In the genomic region with DNA sequence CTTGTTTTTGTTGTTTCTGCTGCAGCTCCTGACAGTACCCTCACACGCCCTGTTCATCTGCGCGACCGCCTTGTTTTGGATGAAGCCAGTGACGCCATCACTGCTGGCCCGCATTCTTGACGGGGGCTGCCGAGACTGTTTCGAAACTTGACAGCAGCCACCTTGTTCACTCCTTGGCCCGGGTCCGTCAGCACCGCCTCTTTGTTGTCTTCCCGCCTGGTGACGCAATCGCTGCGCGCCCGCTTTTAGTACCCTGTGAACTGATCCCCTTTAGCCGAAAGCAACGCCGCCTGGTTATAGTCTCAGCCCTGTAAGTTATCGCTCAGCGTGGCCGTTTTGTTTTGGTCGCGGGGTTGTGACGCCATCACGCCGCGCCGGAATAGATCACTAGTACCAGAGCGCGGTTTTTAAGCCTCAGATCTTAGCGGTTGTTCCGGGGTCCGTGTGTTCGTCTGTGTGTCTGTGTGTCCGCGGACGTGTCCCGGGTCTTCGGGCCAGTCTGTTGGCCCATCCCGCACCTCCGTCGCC, we compare ENCODE assay signal across 8 mouse cellular contexts. TPM values are rescaled to one million over a fixed set of nuclear protein-coding genes. Genes with fewer than 3 reads are reported as not detected.
DNase-seq lines count a peak whose midpoint lies in the region; ATAC-seq and TF ChIP-seq lines count a peak whose summit lies in the region.

No protein-coding gene starts in this region.

- H3K4me1 ChIP-seq in G1E (ENCODE audit: insufficient read depth, low read depth, low read length): peaks cover 28% of the 10 kb centered on the region
- H3K4me1 ChIP-seq in forebrain, embryonic 16.5 days (replicated peaks; ENCODE audit: control insufficient read depth, insufficient read depth, low read length): peaks cover 14% of the 10 kb centered on the region
- H3K4me1 ChIP-seq in lung, embryonic 14.5 days (ENCODE audit: insufficient read depth): peaks cover 3% of the 10 kb centered on the region; the same call in 1 of the 2 replicates
- peaks cover 16% of the 10 kb centered on the region for H3K4me1 ChIP-seq in olfactory bulb, adult 2 months (ENCODE audit: control insufficient read depth, insufficient read depth, low read length)
- peaks cover 12% of the 10 kb centered on the region for H3K4me1 ChIP-seq in thymus, adult 2 months (replicated peaks; ENCODE audit: control insufficient read depth, insufficient read depth, low read length)

- H3K36me3 ChIP-seq in G1E (replicated peaks): peaks cover 30% of the 10 kb centered on the region
- H3K36me3 ChIP-seq in forebrain, embryonic 16.5 days (ENCODE audit: control insufficient read depth, insufficient read depth): no peaks in the 10 kb centered on the region; the same call in 1 of the 2 replicates
- no peaks in the 10 kb centered on the region for H3K36me3 ChIP-seq in lung, embryonic 14.5 days (ENCODE audit: insufficient read depth)
- no peaks in the 10 kb centered on the region for H3K36me3 ChIP-seq in thymus, adult 2 months (ENCODE audit: control insufficient read depth, insufficient read depth, low read length)

- no peak; the same call in 1 of the 2 replicates for TF ChIP-seq POLR2A in olfactory bulb, adult 2 months (IDR thresholded peaks at IDR 0.05; ENCODE audit: insufficient read depth, low read depth, low read length)
- TF ChIP-seq POLR2A in thymus, adult 2 months (IDR thresholded peaks at IDR 0.05; ENCODE audit: control insufficient read depth, extremely low read depth, insufficient read depth, low read length, poor library complexity): 0 out of 2 replicates have a peak, but pooled peaks have one; percentile 4

- intact Hi-C loops in heart, postnatal 36 days (cut with DNase I): loop anchor here (1.0 to 10.0 kb wide), 3 partner anchors 37 to 796 kb away; a partner anchor contains a TSS

- peak; percentile 56 for ATAC-seq in G1E (ENCODE audit: extremely low read depth, insufficient number of reproducible peaks, low FRiP score, poor library complexity, severe bottlenecking)
- peak; percentile 81 for ATAC-seq in forebrain, embryonic 16.5 days
- peak; percentile 90 for ATAC-seq in lung, embryonic 14.5 days (ENCODE audit: insufficient read depth)

- under 1% methylated on average over 41 of the region's 45 CpGs for WGBS in forebrain, embryonic 16.5 days
- WGBS in lung, embryonic 14.5 days: under 1% methylated on average over 45 of the region's 45 CpGs
- WGBS in olfactory bulb, adult 2 months: under 1% methylated on average over 45 of the region's 45 CpGs
- WGBS in thymus, adult 2 months: under 1% methylated on average over 45 of the region's 45 CpGs

- H3K27me3 ChIP-seq in G1E (ENCODE audit: insufficient read depth, low read length): no peaks in the 10 kb centered on the region; the same call in 1 of the 2 replicates
- H3K27me3 ChIP-seq in forebrain, embryonic 16.5 days (replicated peaks; ENCODE audit: control insufficient read depth, insufficient read depth, low read length): no peaks in the 10 kb centered on the region
- H3K27me3 ChIP-seq in lung, embryonic 14.5 days (ENCODE audit: insufficient read depth, low read length): no peaks in the 10 kb centered on the region
- no peaks in the 10 kb centered on the region for H3K27me3 ChIP-seq in thymus, adult 2 months (ENCODE audit: control insufficient read depth, insufficient read depth, low read length)

- peak overlapping the region; percentile 98 for H3K27ac ChIP-seq in forebrain, embryonic 16.5 days (ENCODE audit: low read length)
- H3K27ac ChIP-seq in layer of hippocampus, adult 2 months: peak overlapping the region; percentile 96
- peak overlapping the region; percentile 93 for H3K27ac ChIP-seq in lung, embryonic 14.5 days (ENCODE audit: low read depth)
- peak overlapping the region; percentile 93 for H3K27ac ChIP-seq in olfactory bulb, adult 2 months (ENCODE audit: insufficient read depth, low read depth, low read length)
- H3K27ac ChIP-seq in thymus, adult 2 months (ENCODE audit: control insufficient read depth, insufficient read depth, low read length): peak overlapping the region; percentile 88

- H3K4me3 ChIP-seq in G1E (ENCODE audit: low read depth, low read length): peak overlapping the region; percentile 97
- peak overlapping the region; percentile 86 for H3K4me3 ChIP-seq in forebrain, embryonic 16.5 days (replicated peaks; ENCODE audit: low read length)
- H3K4me3 ChIP-seq in layer of hippocampus, adult 2 months: peak overlapping the region; percentile 96
- H3K4me3 ChIP-seq in lung, embryonic 14.5 days (ENCODE audit: low read depth, low read length): peak overlapping the region; percentile 72
- H3K4me3 ChIP-seq in olfactory bulb, adult 2 months (ENCODE audit: insufficient read depth, low read depth, low read length): peak overlapping the region; percentile 74
- peak overlapping the region; percentile 81 for H3K4me3 ChIP-seq in thymus, adult 2 months (ENCODE audit: control insufficient read depth, insufficient read depth, low read length)

- peaks cover 36% of the 10 kb centered on the region for H3K9me3 ChIP-seq in G1E (replicated peaks)
- peaks cover 10% of the 10 kb centered on the region; the same call in 1 of the 2 replicates for H3K9me3 ChIP-seq in forebrain, embryonic 16.5 days (ENCODE audit: control insufficient read depth, low read length)
- H3K9me3 ChIP-seq in lung, embryonic 14.5 days (ENCODE audit: low read depth, low read length): no peaks in the 10 kb centered on the region; the same call in 1 of the 2 replicates

- DNase-seq in G1E (ENCODE audit: low spot score): peak; percentile 72
- peak; percentile 90 to 95 for DNase-seq in cerebellum, adult 18-20 months
- DNase-seq in heart, postnatal 36 days: peak; percentile 96 to 97
- DNase-seq in layer of hippocampus, adult 2 months (ENCODE audit: low spot score in 2 of 2): peak; percentile 93 to 96
- peak; percentile 96 for DNase-seq in lung, embryonic 14.5 days
- peak; percentile 91 for DNase-seq in thymus, adult 2 months

- H3K9ac ChIP-seq in forebrain, embryonic 16.5 days (replicated peaks; ENCODE audit: low read depth, low read length): peak overlapping the region; percentile 75
- peak overlapping the region; percentile 68 for H3K9ac ChIP-seq in lung, embryonic 14.5 days

- peak overlapping the region; percentile 100 for H3K4me2 ChIP-seq in forebrain, embryonic 16.5 days (ENCODE audit: low read length)
- H3K4me2 ChIP-seq in lung, embryonic 14.5 days: peak overlapping the region; percentile 93

- no peak for TF ChIP-seq CTCF in G1E (IDR thresholded peaks at IDR 0.05; ENCODE audit: low read depth, low read length)
- no peak for TF ChIP-seq CTCF in layer of hippocampus, adult 2 months (conservative IDR thresholded peaks at IDR 0.05)
- no peak for TF ChIP-seq CTCF in lung, embryonic 14.5 days (IDR thresholded peaks at IDR 0.05; ENCODE audit: low read depth)
- TF ChIP-seq CTCF in olfactory bulb, adult 2 months (IDR thresholded peaks at IDR 0.05; ENCODE audit: insufficient read depth, low read depth, low read length): no peak
- no peak for TF ChIP-seq CTCF in thymus, adult 2 months (IDR thresholded peaks at IDR 0.05; ENCODE audit: borderline replicate concordance, control insufficient read depth, extremely low read depth, insufficient read depth, low read length, poor library complexity)

RNA-seq across cellular contexts. Expression of a gene that starts 18.2 kb away (rescaled TPM):
- total RNA-seq in G1E (2014; fragmentation: Nextera tagmentation) (not detected in 2 replicates), G1E (2017) (0.11 TPM in 1 of 2 replicates, not detected in the other)
- polyA plus RNA-seq in G1E (2012): 0.04 and 0.12 TPM in 2 replicates
- polyA plus RNA-seq in forebrain, embryonic 16.5 days (2015; fragmentation: Nextera tagmentation; extraction: Ambion mirVana): not detected in 2 replicates
- not detected for total RNA-seq in heart, postnatal 36 days (2021)
- total RNA-seq in layer of hippocampus, adult 2 months (2021): under 1 TPM; 0.31 to 0.49 TPM
- polyA plus RNA-seq in lung, embryonic 14.5 days (2014; fragmentation: Nextera tagmentation; extraction: Ambion mirVana): not detected in 2 replicates
- polyA plus RNA-seq in olfactory bulb, adult 2 months (2012; ENCODE audit: insufficient read depth, insufficient read length, low replicate concordance, missing spikeins): not detected in 2 replicates
- polyA plus RNA-seq in thymus, adult 2 months (2012; rRNA removed): not detected in 2 replicates

RNA-seq across cellular contexts. Expression of a gene that starts 35.4 kb away (rescaled TPM):
- not detected in 2 replicates for total RNA-seq in G1E (2014; fragmentation: Nextera tagmentation)
- 0.05 and 0.17 TPM in 2 replicates for total RNA-seq in G1E (2017)
- not detected in 2 replicates for polyA plus RNA-seq in G1E (2012)
- not detected in 2 replicates for polyA plus RNA-seq in forebrain, embryonic 16.5 days (2015; fragmentation: Nextera tagmentation; extraction: Ambion mirVana)
- not detected for total RNA-seq in heart, postnatal 36 days (2021)
- total RNA-seq in layer of hippocampus, adult 2 months (2021): under 1 TPM in 1 of 2 experiments, not detected in 1; 0.26 TPM
- polyA plus RNA-seq in lung, embryonic 14.5 days (2014; fragmentation: Nextera tagmentation; extraction: Ambion mirVana): not detected in 2 replicates
- polyA plus RNA-seq in olfactory bulb, adult 2 months (2012; ENCODE audit: insufficient read depth, insufficient read length, low replicate concordance, missing spikeins): not detected in 2 replicates
- polyA plus RNA-seq in thymus, adult 2 months (2012; rRNA removed): 0.04 TPM in 1 of 2 replicates, not detected in the other

RNA-seq across cellular contexts. Expression of a gene that starts 37.5 kb away (rescaled TPM):
- 71.3 and 76.9 TPM in 2 replicates for total RNA-seq in G1E (2014; fragmentation: Nextera tagmentation)
- total RNA-seq in G1E (2017): 33.9 and 42.4 TPM in 2 replicates
- polyA plus RNA-seq in G1E (2012): 4.3 and 4.6 TPM in 2 replicates
- 20.5 and 21.2 TPM in 2 replicates for polyA plus RNA-seq in forebrain, embryonic 16.5 days (2015; fragmentation: Nextera tagmentation; extraction: Ambion mirVana)
- total RNA-seq in heart, postnatal 36 days (2021): 10 to 100 TPM; 21.9 to 26.0 TPM
- total RNA-seq in layer of hippocampus, adult 2 months (2021): 10 to 100 TPM; 66.5 to 68.5 TPM
- 17.2 and 17.9 TPM in 2 replicates for polyA plus RNA-seq in lung, embryonic 14.5 days (2014; fragmentation: Nextera tagmentation; extraction: Ambion mirVana)
- polyA plus RNA-seq in olfactory bulb, adult 2 months (2012; ENCODE audit: insufficient read depth, insufficient read length, low replicate concordance, missing spikeins): not detected in 2 replicates
- polyA plus RNA-seq in thymus, adult 2 months (2012; rRNA removed): 43.9 and 52.8 TPM in 2 replicates

Comparison
In these comparisons a context has a peak if more than half of its experiments do, and no peak if none do; other contexts are left out.
1. Peak in every context shown above with its lines: DNase-seq, ATAC-seq, H3K4me3 ChIP-seq and H3K27ac ChIP-seq.